Mouse (Mus musculus): ENCODE data around the gene Slc24a3.

Slc24a3 gene

DNA sequence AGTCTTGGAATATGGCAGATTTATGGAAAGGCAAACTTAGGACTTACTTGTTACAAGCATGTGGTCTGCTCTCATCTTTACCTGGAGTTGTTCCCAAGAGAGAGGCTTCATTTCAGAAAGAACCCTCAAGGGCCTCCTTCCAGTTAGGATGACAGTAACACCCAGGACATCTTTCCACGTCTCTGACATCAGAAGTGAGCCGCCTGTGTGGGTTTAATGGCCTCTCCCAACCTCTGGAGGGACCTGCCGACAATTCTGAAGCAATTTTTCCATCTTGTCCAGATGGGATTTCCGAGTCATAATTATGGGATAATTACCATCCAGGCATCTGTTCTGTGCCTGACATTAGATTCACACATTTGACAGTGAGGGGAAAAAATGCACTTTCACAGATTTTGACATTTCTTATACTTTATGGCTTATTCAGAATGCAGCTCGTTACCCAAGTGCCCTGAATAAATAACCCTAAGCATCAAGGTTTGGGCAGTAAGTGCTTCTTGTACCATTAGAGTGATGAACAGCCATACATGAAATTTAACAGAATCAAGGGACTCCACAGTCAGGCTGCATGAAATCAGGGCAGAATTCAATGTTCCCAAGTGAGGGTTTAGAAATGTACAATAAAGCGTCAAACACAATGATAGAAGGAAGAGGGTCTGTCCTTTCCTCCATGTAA is 463.7 kb downstream of the Slc24a3 start:
- no peak for DNase-seq (ENCODE audit: low spot score in 2 of 2)

DNA sequence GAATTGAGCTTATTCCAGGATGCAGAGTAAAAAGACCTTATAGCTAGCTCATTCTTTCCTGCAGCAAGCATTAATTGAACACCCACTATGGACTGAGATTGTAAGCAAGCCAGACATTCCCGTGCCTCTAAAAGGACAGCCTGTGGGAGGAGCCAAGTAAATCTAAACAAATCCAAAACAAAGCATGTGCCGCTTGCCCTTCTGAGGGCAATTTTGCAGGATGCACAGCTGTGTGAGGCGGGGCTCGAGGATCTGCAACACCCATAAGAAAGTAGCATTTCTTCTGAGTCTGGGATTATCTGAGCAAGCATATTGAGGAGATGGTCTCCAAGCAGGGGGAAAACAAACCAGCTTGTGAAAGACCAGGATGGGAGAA is 464.2 kb downstream of the Slc24a3 start:
- DNase-seq (ENCODE audit: low spot score in 2 of 2): no peak

DNA sequence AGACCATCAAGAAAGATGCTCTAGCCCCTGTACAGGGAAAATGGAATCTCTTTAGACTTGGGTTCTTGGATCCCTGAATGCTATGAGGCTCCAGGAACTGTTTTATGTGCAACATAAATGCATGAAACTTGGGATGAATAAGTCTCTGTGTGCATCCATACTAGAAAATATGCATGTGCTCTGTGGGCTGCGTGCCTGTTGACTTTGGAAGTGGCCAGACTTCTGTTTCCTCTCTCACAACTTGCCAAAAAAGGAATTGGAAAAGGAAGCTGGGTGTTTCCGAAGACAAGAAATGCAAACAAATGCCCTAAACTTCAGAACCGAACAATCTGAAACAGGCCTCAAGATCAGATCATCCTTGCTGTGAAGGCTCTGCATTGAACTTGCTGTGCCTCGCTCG is 466.3 kb downstream of the Slc24a3 start:
- no peak for DNase-seq (ENCODE audit: low spot score in 2 of 2)

DNA sequence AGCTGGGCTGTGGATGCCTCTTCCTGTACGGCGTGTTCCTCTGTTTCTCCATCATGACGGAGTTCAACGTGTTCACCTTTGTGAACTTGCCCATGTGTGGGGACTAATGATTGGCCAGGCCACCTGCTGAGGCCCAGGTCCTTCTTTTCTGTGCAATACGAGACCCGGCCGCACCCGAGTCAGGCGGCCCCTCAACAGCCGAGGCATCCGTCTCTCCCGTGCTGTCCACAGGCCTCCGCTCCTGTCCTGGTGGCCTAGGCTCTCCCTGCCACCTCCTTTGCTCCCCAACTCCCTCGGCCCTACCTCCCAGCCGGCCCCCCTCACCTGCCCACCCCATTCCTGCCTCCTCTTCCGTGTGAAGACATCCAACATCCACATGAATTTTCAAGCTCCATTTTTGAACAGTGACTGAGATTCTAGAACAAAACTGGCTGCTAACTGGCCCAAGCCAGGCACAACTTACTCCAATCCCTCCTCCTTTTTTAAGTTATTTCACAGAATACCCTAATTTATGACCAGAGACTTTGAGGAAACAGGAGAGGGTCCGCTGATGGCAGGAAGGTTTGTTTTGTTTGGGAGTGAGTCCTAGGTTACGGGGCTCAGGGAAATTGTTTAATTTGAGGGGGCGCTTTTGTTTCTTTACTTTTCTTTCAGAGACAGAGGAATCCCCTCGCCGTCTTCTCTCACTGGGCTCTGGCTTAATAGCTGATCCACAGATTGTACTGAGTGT is 472.9 kb downstream of the Slc24a3 start:
- no peak for DNase-seq (ENCODE audit: low spot score in 2 of 2)

DNA sequence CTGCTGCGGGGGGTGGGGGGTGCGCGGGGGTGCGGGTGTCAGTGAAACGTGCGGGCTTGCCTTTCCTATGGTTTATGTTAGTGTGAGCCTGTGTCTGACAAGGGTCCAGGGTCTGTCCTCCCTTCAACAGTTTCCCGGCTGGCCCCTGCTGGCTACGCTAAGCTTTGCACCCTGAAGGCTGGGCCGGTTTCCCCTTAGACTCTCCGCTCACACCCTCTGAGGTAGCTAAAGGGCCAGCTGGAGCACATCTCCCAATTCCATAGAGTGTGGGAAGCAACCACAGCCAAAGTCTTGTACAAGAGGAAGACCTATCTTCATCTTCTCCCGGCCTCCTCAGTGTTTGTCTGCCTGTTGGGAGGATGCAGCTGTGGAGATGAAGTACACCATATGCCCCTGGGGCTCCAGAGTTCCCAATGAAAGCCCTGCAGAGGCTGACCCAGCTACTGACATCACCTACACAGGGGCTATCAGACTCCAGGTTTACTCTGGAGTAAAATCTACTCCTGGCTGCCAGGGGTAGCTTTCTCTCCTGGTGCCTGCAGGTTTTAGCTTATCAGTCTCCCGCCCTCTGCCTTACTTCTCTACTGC is 487.9 kb downstream of the Slc24a3 start:
- DNase-seq (ENCODE audit: low spot score in 2 of 2): no peak

DNA sequence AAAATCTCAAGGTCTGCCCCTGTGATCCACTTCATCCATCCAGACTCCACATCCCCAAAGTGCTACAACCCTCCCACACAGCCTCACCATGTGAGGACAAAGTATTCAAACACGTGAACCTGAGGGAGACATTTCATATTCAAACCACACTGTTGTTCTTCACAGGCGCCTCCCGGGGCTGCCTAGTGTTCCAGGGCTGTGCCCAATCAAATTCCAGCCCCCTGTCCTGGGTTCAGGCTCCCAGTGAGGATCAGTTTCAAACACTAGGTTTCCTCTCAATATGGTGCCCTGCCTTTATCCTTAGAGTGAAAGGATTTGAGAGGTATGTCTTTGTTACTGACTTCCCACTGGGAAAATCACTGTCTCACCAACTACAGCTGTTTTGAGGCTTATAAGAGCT is 488.6 kb downstream of the Slc24a3 start:
- no peak for DNase-seq (ENCODE audit: low spot score in 2 of 2)

DNA sequence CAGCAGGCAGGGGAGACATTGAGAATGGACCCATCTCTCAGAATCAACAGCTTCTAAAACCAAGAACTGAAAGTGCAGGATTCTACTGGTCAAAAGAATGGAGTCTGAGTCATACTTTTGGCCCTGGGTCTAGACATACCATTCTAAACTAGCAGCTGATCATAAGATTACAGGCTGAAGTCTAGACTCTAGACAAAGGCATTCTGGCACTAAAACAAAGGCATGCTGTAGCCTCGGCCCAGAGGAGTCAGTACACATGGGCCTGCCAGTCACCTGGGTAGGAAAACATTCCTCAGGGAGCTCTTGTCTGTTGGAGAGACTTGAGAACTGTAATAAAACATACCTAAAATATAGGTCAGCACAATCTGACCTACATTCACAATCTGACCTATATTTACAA is 489.2 kb downstream of the Slc24a3 start:
- no peak for DNase-seq (ENCODE audit: low spot score in 2 of 2)

DNA sequence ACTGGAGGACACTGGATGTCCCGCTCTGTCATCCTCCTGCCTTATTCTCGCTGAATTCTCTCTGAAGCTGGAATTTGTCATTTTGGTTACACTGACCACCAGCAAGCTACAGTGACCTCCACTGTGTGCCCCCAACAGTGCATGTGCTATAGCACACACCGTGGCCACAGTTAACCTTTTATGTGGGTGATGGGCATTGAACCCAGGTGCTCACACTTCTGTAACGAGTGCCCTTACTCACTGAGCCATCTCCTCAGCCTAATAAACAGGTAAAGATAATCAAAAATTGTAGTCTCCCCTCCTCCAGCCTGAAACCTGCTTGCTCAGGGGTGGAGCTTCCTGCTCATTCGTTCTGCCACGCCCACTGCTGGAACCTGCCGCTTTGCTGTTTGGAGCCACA is 493.7 kb downstream of the Slc24a3 start:
- no peak for DNase-seq (ENCODE audit: low spot score in 2 of 2)

DNA sequence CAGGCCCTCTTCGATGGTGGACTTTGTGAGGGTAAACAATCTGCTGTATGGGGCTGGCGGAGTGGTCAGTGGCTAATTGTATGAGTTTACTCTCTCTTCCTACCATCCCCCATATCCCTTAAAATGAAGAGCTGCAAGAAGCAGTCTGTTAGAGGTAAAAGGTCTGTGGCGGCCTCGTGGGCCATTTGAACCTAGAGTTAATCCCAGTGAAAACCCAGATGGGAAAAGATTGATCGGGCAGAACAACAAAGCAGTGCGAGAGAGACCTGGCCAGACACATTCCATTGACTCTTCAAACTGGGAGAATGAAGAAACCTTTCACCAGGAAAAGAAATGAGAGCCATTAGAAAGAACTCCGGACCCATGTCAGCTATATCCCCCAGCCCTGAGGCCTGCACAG is 496.3 kb downstream of the Slc24a3 start:
- no peak for DNase-seq (ENCODE audit: low spot score in 2 of 2)

DNA sequence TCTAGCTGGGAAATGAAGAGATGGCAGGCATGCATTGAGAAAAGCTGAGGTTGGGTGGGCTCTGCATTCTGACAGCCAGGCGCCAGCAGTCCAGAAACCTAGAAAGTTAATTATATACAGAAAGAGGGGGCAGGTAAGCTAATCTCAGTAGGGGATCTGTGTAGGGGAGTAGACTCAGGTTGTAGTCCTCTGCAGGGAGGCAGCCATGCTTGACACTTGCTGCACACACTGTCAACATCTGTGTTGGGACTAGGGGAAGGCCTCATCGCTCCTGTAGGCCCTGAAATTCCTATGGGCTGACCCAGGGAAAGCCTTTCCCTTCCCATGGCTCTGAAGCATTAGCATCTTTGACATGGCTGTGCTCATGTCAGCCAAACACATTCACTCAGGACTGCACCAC is 496.8 kb downstream of the Slc24a3 start:
- no peak for DNase-seq (ENCODE audit: low spot score in 2 of 2)

DNA sequence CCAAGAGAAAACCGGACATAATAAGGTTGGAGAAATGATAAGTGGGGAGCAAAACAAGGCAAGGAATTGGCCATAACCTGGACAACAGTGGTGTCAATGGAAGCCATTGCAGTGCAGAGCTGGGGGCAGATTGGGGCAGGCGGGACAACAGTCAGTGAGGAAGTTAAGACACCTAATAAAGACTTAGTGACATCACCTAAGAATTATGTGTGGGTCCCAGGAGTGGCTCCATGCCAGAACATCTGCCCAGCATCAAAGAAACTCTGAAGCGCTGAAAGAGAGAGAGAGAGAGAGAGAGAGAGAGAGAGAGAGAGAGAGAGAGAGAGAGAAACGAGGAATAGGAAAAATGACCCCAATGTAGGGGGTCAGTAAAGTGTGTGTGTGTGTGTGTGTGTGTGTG is 500.6 kb downstream of the Slc24a3 start:
- no peak for DNase-seq (ENCODE audit: low spot score in 2 of 2)

DNA sequence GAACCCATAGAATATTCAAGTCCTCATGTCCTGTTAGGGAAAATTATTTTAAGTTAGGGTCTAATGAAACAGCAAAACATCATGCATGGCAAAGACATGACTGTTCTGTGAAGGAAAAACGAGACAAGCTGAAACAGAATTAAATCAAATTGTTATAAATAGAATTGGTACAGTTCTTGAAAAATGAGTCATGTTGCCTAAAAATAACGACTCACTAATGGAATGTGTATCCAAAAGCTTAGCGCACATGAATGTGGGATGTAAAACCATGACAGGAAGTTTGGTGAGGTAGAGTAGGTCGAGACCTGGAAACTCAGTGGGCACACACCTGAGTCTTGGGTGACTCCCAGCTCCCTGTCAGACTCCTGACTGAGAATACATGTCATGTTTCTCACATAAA is 502.6 kb downstream of the Slc24a3 start:
- no peak for DNase-seq (ENCODE audit: low spot score in 2 of 2)

DNA sequence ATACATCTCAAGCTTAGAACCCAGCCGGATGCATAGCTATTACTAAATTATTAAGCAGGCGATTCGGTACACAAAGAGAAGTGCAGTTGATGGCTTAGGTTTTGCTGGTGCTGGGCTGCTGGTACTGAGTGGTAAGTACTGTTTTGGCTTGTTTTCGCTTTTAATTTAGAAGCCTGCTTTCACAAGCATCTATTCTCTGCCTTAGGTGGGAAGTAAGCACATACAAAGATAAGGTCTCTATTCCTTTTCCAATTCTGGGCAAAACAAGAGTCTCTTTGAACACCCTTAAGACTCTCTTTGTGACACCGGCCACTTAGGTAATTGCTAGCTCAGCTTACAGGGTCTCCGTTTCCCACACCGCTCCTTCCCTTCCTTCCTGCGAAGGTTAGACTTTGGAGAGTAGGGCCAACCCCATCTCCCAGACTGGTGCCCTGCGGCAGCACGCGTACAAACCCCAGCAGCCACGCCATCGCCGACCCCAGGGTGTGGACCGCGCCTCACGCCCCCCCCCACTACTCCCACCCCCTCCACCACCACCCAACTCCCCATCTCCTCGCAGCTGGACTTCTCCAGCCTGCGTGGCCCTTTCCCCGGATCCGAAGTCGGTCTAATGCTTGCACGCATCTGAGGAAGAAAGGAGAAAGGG is 507.1 kb downstream of the Slc24a3 start:
- no peak for DNase-seq (ENCODE audit: low spot score in 2 of 2)

DNA sequence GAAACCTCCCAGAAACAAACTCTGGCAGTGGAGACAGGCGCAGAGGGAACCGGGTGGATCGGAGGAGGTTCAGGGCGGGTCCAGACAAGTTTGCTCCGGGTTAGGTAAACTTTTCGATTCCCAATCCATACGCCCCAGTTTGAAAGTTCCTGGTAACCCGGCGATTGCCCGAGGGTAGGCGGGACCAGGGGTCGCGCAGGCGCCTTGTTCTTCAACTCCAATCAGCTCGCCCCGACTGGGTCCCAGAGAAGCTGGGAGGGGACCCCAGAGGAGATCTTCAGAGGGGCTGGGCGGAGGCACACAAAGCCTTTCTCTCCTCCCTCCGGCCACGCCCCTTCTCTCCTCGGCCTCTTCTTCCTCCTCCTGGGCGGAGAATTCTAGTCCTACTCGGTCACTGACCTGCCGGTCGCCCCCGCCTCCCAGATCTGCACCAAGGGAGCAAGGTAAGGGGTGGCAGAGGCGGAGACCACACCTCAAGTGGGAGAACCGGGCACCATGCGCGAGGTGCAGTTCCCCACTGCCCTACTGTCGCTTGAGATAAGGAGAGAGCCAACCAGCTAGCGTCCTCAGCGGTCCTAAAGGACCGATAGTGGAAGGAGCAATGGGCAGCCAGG is 507.7 kb downstream of the Slc24a3 start, which contains the start of gene Rin2:
Gene Rin2, plus strand, starts transcription at position 74 of the 614 bp plus-strand sequence.
- DNase-seq (ENCODE audit: low spot score in 2 of 2): no peak

DNA sequence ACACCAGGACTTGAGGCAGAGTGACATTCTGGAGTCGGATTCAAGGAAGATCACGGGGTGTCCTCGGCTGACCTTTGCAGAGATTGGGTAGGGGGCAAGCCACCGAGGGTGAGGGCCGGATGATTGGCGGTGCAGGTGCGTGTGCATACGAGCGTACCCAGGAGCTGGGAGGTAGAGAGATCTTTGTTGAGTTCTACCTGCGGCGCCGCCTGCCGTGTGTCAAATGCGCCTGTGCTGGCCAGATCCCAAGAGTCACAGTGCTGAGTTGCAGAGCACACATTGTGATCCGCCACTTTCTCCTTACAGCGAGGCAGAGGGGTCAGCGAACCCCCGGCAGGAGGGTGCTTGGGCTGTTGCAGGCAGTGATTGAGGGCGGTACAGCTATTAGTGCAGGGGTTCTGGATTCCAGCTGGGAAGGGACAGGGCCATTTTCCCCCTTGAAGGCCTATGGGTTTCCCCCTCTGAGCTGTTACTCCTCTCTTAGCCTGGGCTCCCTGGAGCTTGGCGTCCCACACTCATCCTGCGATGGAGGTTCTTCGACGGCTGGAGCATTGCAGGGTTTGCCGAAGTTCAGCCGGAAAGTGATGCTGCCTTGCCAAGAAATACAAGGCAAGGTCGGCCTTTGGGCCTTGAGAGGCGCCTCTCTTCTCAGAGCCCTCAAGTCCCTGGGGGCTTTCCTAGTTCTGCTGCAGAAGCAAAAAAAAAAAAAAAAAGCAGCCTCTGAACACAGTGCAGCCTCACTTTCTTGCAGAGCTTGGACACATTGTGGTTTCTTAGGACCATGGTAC is 508.4 kb downstream of the Slc24a3 start:
- DNase-seq (ENCODE audit: low spot score in 2 of 2): no peak

DNA sequence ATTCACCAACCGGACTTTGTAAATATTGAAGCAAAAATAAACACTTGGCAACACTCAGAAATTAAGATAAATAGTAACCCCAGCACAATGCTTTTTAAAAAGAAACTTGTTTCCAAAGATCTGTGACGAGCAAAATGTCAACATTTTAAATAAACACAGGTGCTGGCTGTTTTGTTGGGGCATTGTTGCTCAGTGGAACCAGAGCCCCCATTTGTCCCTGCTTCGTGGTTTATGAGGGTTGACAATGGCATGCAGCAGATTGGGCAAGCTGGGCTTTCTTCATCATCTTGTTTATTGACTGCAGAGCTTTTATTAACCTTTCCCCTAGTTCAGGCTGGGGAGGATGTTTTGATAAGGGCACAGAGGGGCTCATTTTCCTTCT is 509.0 kb downstream of the Slc24a3 start:
- DNase-seq (ENCODE audit: low spot score in 2 of 2): no peak

DNA sequence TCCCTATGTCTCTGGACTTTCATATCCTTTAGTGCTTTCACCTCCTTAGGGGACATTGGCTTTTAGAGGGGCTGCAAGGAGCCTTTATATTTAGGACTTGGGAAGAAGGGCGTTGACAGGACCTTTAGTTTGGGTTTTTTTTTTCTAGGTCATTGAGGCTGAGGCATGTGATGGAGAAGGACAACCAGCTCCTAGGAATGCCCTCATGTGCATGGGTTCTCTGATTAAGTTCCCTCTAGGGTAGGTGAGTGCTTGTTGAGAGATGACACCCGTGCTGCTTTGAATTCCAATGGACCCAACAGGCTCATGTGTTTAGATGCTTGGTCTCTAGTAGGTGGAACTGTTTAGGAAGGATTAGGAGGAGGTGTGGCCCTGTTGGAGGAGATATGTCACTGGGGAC is 509.4 kb downstream of the Slc24a3 start:
- DNase-seq (ENCODE audit: low spot score in 2 of 2): no peak

DNA sequence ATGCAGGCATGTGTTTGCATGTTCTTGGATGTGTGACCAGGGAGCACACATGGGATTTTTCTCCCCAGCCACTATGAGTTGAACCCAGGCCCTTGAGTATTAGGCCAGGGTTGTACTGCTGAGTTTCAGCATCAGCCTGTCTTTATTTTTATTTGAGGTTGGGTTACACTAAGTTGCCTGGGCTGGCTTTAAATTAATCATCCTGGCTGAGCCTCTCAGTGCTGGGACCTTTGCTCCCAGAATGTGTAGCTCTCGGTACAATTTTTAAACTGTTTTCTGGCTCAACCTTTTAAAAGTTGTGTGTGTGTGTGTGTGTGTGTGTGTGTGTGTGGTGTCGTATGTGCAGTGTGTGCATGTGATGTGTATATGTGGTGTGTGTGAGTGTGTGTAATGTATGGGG is 512.6 kb downstream of the Slc24a3 start:
- no peak for DNase-seq (ENCODE audit: low spot score in 2 of 2)

DNA sequence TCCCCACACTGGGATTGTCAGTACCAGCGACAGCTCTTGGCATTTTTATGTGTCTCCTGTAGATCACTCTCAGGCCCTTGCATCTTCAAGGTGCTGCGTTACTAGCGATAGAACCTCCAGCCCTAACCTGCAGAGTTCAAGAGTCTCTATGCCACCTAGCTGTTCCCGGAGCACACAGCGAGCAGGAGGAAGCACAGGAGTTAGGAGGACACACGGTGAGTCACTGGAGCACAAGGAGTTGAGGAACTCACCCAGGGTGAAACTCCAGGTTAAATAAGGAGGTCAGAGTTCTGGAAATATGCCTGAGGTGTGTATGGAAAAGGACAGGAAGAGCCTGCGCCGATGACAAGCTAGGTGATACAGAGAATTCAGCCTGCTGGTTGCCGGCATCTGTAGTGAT is 513.2 kb downstream of the Slc24a3 start:
- DNase-seq (ENCODE audit: low spot score in 2 of 2): no peak

DNA sequence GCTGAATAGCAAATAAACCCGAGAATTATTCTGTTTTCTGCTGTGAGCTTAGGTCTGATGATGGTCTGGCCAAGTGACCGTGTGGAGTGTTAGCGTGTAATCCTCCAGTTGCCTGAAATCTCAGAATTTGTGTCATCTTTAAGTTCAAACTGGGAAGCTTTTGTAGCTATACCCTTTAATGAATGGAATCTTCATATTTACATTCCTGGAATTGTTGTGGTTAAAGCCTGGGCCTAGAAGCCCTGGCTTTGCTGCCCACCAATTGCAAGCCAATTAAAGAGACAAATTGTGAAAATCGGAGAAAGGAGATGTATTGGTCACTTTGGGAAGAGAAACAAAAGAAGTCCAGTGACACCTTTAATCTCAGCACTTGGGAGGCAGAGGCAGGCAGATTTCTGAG is 514.1 kb downstream of the Slc24a3 start:
- no peak for DNase-seq (ENCODE audit: low spot score in 2 of 2)

DNA sequence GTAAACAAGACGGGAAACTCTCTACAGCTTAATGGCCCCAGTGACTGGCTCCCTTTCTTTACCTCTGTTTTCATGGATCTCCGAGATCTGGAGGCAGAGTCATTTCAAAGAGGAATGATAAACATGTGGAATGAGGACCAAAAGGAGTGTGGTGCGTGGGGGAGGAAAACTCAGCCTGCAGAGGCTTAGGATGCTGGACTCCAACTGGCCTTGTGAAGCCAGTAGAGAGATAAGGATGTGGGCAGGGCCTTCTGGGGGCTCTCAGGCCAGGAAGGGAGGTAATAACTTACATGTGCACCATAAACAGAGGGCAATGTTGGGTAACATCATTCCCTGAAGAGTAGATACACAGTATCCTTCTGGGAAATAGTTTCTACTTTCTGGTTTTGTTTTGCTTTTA is 515.4 kb downstream of the Slc24a3 start:
- DNase-seq (ENCODE audit: low spot score in 2 of 2): no peak

DNA sequence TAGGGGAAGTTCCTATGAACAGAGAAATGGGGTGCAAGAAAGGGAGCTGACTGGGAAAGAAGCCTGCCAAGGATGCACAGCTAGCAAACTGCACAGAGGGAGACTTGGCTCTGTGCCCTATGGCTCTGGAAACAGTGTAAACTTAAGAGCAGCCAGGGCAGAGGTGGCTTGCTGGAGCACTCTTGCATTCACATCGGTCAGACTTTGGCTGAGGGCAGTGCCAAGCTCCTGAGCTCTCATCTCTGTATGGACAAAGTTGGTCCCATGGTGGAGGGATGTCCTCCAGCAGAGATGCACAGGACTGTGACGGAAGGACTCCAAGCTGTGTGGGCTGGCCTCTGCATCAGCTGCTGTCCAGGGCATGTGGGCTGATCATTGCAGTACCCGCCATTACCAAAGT is 516.0 kb downstream of the Slc24a3 start:
- no peak for DNase-seq (ENCODE audit: low spot score in 2 of 2)

All from natural killer cell, adult 2 months (primary cell).